Mouse (Mus musculus) spleen, embryonic (tissue): Measurements from ENCODE around the gene Dnmt3a.

Experiments used
- CTCF ChIA-PET: fragments of 350-600 bp; sonication (Branson Sonifier 250); formaldehyde crosslinking; loops from one replicate; lab custom pipeline; 2022; lab: Charles Lee

The Dnmt3a gene

GRCm38 (mm10) chr12:3784729-3785128 is 21.1 kb upstream of the Dnmt3a start:
- CTCF ChIA-PET: interaction anchor here (0.7 kb wide), 1 partner anchor 21 kb away, joined by 3 read pairs; no protein-coding TSS in a partner anchor

- CTCF ChIA-PET: no interaction called here
These were observed 18.8 kb upstream of the Dnmt3a start for GRCm38 (mm10) chr12:3787041-3787440.

- CTCF ChIA-PET: no interaction called here
These were observed 18.3 kb upstream of the Dnmt3a start for GRCm38 (mm10) chr12:3787541-3787940.

- CTCF ChIA-PET: no interaction called here
These were observed 17.3 kb upstream of the Dnmt3a start for GRCm38 (mm10) chr12:3788421-3789051.

GRCm38 (mm10) chr12:3789626-3790185 is 16.1 kb upstream of the Dnmt3a start:
- CTCF ChIA-PET: no interaction called here

- CTCF ChIA-PET: no interaction called here
These were observed 14.6 kb upstream of the Dnmt3a start for GRCm38 (mm10) chr12:3791257-3791656.

GRCm38 (mm10) chr12:3791732-3792131 is 14.1 kb upstream of the Dnmt3a start:
- CTCF ChIA-PET: no interaction called here

- CTCF ChIA-PET: no interaction called here
These were observed 13.6 kb upstream of the Dnmt3a start for GRCm38 (mm10) chr12:3792248-3792647.

- CTCF ChIA-PET: interaction anchor here (0.6 kb wide), 2 partner anchors 101 to 1132 kb away, joined by 4 to 6 read pairs; no protein-coding TSS in a partner anchor
These were observed 10.2 kb upstream of the Dnmt3a start for GRCm38 (mm10) chr12:3795569-3795968.

GRCm38 (mm10) chr12:3799551-3799950 is 6.3 kb upstream of the Dnmt3a start:
- CTCF ChIA-PET: no interaction called here

GRCm38 (mm10) chr12:3806271-3806684 is 471 bp downstream of the Dnmt3a start:
- CTCF ChIA-PET: interaction anchor here (0.6 kb wide), 2 partner anchors 43 to 151 kb away, joined by 3 to 8 read pairs; no protein-coding TSS in a partner anchor

- CTCF ChIA-PET: interaction anchor here (0.6 kb wide), 2 partner anchors 42 to 151 kb away, joined by 3 to 8 read pairs; no protein-coding TSS in a partner anchor
These were observed 1.1 kb downstream of the Dnmt3a start for GRCm38 (mm10) chr12:3806703-3807547.

- CTCF ChIA-PET: no interaction called here
These were observed 2.0 kb downstream of the Dnmt3a start for GRCm38 (mm10) chr12:3807548-3808395.

GRCm38 (mm10) chr12:3808396-3808981 is 2.7 kb downstream of the Dnmt3a start:
- CTCF ChIA-PET: no interaction called here

- CTCF ChIA-PET: interaction anchor here (0.6 to 1.2 kb wide), 4 partner anchors 14 to 496 kb away, joined by 3 to 12 read pairs (median 6); no protein-coding TSS in a partner anchor
These were observed 3.8 kb downstream of the Dnmt3a start for GRCm38 (mm10) chr12:3809520-3810180.

- CTCF ChIA-PET: interaction anchor here (0.6 to 1.2 kb wide), 3 partner anchors 13 to 497 kb away, joined by 3 to 12 read pairs (median 3); no protein-coding TSS in a partner anchor
These were observed 4.6 kb downstream of the Dnmt3a start for GRCm38 (mm10) chr12:3810455-3810854.

GRCm38 (mm10) chr12:3811596-3811995 is 5.8 kb downstream of the Dnmt3a start:
- CTCF ChIA-PET: no interaction called here

GRCm38 (mm10) chr12:3812251-3812650 is 6.4 kb downstream of the Dnmt3a start:
- CTCF ChIA-PET: no interaction called here

- CTCF ChIA-PET: no interaction called here
These were observed 7.3 kb downstream of the Dnmt3a start for GRCm38 (mm10) chr12:3813138-3813537.

GRCm38 (mm10) chr12:3815386-3815785 is 9.6 kb downstream of the Dnmt3a start:
- CTCF ChIA-PET: no interaction called here
